Mouse (Mus musculus): Measurements from ENCODE around the gene Isca2. TPM values are rescaled to one million over a fixed set of nuclear protein-coding genes. Genes with fewer than 3 reads are reported as not detected.

The Isca2 gene
- polyA plus RNA-seq, 1 experiment from 2014 or later: 142 TPM

DNA sequence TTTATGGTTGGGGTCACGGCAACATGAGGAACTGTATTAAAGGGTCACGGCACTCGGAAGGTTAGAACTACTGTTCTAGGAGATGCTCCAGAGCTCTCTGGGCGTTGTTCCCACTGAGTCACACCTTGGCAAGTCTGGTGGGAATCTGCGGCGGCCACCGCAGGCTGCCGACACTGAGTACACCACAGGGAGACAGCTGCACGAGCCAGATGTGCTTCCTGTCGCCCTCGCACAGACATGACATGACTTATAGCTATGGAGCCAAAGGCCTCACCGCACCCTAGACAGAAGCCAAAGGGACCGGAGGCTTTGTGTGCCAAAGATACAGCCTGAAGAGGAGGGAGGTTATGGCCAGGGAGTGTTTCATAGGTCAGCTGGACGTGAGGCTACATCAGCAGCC, 22.4 kb upstream of the Isca2 start:
- no peak overlapping the region for H3K9ac ChIP-seq (ENCODE audit: low read depth, low read length)
- H3K4me3 ChIP-seq (ENCODE audit: low read length): no peak overlapping the region
- H3K4me1 ChIP-seq (ENCODE audit: control insufficient read depth, insufficient read depth, low read depth, low read length): peaks cover 17% of the 10 kb centered on the region
- H3K4me2 ChIP-seq (ENCODE audit: low read length): no peak overlapping the region
- no peak overlapping the region for H3K27ac ChIP-seq (ENCODE audit: low read depth, low read length)
- no peak for ATAC-seq
- no peaks in the 10 kb centered on the region for H3K9me3 ChIP-seq (ENCODE audit: control insufficient read depth, low read length)
- WGBS: 55% methylated on average over 14 of the region's 14 CpGs
- no peaks in the 10 kb centered on the region for H3K27me3 ChIP-seq (replicated peaks; ENCODE audit: control insufficient read depth, insufficient read depth, low read length)
- H3K36me3 ChIP-seq (ENCODE audit: control insufficient read depth, insufficient read depth, low read length): no peaks in the 10 kb centered on the region

DNA sequence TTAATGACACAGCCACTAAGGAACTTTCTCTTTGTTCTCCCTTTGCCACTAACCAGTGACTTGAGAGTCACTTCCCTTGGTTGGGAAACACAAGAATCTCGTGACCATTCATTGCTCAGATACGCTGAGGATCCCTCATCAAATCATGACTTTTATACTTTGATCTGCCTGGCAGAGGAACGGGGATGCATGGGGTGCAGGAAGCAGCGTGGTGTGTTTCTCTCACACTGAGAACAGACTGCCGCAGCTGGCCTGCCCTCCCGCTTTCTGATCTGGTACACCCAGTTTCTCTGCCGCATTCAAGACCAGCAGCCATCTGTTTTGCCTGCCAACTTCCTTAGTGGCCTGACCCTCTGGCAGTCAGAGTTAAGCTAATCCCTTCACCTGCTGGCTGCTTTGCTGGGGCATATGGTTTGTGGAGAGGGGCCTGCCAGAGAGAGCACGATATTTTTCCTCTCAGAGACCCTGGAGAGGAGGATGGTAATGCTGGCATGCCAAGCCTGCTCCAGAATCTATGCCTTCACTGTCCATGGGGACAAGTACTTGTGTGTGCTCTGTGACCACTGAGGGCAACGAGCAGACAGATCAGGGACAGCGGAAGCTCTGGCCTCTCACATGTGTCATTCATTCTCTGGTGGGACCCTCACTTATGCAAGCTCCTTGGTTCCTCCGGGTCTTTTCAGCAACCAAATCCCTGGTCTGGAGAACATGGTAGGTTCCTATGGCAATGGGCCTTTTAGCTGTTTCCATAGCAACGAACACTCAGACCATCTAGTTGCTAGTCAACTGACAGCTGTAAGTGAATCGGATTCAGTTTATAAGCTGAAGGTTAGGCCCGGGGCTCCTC, 20.7 kb upstream of the Isca2 start:
- H3K4me2 ChIP-seq (ENCODE audit: low read length): peak overlapping the region; percentile 14
- peak; percentile 77 for ATAC-seq
- no peaks in the 10 kb centered on the region for H3K27me3 ChIP-seq (replicated peaks; ENCODE audit: control insufficient read depth, insufficient read depth, low read length)
- H3K9ac ChIP-seq (ENCODE audit: low read depth, low read length): peak overlapping the region; percentile 38
- H3K4me3 ChIP-seq (ENCODE audit: low read length): no peak overlapping the region
- H3K9me3 ChIP-seq (ENCODE audit: control insufficient read depth, low read length): no peaks in the 10 kb centered on the region
- peaks cover 3% of the 10 kb centered on the region; the same call in 1 of the 2 replicates for H3K36me3 ChIP-seq (ENCODE audit: control insufficient read depth, insufficient read depth, low read length)
- 16% methylated on average over 14 of the region's 14 CpGs for WGBS
- peaks cover 17% of the 10 kb centered on the region for H3K4me1 ChIP-seq (ENCODE audit: control insufficient read depth, insufficient read depth, low read depth, low read length)
- peak overlapping the region; percentile 73 for H3K27ac ChIP-seq (ENCODE audit: low read depth, low read length)

DNA sequence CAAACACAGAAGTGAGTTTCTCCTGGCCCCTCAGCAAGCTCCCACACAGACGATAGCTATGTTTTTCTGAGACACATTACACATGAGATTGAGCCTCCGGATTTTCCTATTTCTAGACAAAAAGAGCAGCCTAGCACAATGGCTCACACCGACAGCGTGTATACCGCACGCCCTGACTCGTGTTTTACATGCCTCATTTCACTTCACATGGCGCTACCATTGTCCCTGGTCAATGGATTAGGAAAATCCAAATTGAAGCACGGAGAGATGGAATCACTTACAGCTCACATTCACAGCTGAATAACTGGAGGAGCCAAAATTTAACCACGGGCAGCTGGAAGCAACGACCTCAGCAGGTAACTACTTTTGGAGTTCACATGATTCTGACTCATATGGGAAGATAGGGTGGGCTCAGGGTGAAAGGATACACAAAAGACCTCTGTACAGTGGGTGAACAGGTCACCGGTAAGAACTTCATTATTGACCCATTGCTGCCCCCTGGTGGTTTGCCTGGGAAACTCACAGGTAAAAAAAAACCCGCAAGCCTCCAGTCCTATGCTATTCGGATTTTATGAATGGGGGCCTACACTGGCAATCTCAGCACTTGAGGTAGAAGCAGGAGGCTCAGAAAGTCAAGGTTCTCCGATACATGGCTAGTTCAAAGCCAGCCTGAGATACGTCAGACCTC, 17.9 kb upstream of the Isca2 start:
- Histone ChIP-seq H3K9me3 (ENCODE audit: control insufficient read depth, low read length) (no peaks in the 10 kb centered on the region), H3K9ac (ENCODE audit: low read depth, low read length) (no peak overlapping the region), H3K4me3 (ENCODE audit: low read length) (no peak overlapping the region), H3K4me2 (ENCODE audit: low read length) (no peak overlapping the region), H3K36me3 (ENCODE audit: control insufficient read depth, insufficient read depth, low read length) (peaks cover 7% of the 10 kb centered on the region; the same call in 1 of the 2 replicates), H3K4me1 (ENCODE audit: control insufficient read depth, insufficient read depth, low read depth, low read length) (peaks cover 17% of the 10 kb centered on the region), H3K27ac (ENCODE audit: low read depth, low read length) (no peak overlapping the region), H3K27me3 (replicated peaks; ENCODE audit: control insufficient read depth, insufficient read depth, low read length) (no peaks in the 10 kb centered on the region)
- 30% methylated on average over 16 of the region's 16 CpGs for WGBS
- ATAC-seq: 0 out of 2 replicates have a peak, but pooled peaks have one; percentile 37

DNA sequence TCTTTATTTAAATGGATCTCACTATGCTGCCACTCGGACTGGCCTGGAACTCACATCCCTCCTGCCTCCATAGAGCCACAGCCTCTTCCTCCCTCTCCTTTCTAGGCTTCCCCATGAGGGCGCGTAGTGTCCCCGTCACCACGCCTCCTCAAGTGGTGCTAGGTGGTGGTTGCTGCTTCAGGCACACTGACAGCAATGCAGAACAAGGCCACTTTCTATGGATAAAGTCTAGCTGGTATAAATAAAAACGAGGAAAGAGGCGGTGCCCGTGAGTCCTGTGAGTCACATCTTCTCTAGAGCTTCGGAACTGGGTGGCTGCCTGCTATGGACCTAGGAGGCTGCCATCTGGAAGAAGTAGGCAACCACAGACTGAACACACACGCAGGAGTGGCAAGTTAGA, 17.0 kb upstream of the Isca2 start:
- peaks cover 9% of the 10 kb centered on the region for H3K36me3 ChIP-seq (ENCODE audit: control insufficient read depth, insufficient read depth, low read length)
- no peak overlapping the region for H3K27ac ChIP-seq (ENCODE audit: low read depth, low read length)
- H3K9me3 ChIP-seq (ENCODE audit: control insufficient read depth, low read length): no peaks in the 10 kb centered on the region
- no peaks in the 10 kb centered on the region for H3K27me3 ChIP-seq (replicated peaks; ENCODE audit: control insufficient read depth, insufficient read depth, low read length)
- 92% methylated on average over 10 of the region's 10 CpGs for WGBS
- H3K4me3 ChIP-seq (ENCODE audit: low read length): no peak overlapping the region
- H3K4me2 ChIP-seq (ENCODE audit: low read length): no peak overlapping the region
- H3K4me1 ChIP-seq (ENCODE audit: control insufficient read depth, insufficient read depth, low read depth, low read length): peaks cover 17% of the 10 kb centered on the region
- no peak overlapping the region for H3K9ac ChIP-seq (ENCODE audit: low read depth, low read length)
- ATAC-seq: no peak

DNA sequence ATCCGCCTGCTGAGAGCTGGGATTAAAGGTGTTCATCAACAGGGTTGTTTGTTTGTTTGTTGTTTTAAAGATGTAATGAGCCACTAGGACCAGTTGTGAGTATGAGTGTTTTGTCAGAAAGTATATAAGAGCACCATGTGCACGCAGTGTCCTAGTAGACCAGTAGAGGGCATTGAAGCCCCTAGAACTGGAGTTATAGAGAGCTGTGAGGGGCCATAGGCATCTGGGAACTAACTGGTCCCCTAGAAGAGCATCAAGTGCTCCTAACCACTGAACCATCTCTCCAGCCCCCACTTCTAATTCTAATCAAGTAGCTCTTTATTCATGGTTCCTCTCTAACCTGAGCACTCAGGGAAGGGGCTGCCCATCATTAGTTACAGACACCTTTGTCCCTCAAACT, 14.0 kb upstream of the Isca2 start:
- peaks cover 17% of the 10 kb centered on the region for H3K36me3 ChIP-seq (ENCODE audit: control insufficient read depth, insufficient read depth, low read length)
- WGBS: 76% methylated on average over 2 of the region's 2 CpGs

DNA sequence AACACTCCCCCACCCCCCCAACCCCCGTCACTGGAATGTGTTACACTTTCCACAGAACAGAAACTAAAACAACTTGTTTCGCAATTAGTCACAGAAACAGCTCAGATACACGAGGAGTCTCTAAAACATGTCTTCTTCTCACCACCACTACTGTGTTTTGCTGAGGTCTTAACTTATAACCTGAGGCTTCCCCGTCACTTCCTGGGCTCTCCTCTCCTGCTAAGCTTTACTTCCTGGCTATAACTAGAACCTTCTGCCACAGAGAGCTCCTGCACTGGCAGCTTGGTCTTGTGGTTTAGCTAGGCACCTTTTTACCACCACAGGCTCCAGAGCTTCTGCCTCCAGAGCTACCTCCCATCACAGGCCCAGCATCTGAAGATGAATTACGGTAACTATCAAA, 10.5 kb upstream of the Isca2 start:
- H3K4me2 ChIP-seq (ENCODE audit: low read length): no peak overlapping the region
- H3K36me3 ChIP-seq (ENCODE audit: control insufficient read depth, insufficient read depth, low read length): peaks cover 17% of the 10 kb centered on the region
- ATAC-seq: no peak
- H3K27me3 ChIP-seq (replicated peaks; ENCODE audit: control insufficient read depth, insufficient read depth, low read length): no peaks in the 10 kb centered on the region
- no peaks in the 10 kb centered on the region for H3K4me1 ChIP-seq (ENCODE audit: control insufficient read depth, insufficient read depth, low read depth, low read length)
- 85% methylated on average over 5 of the region's 5 CpGs for WGBS
- H3K9me3 ChIP-seq (ENCODE audit: control insufficient read depth, low read length): no peaks in the 10 kb centered on the region
- no peak overlapping the region for H3K4me3 ChIP-seq (ENCODE audit: low read length)
- H3K9ac ChIP-seq (ENCODE audit: low read depth, low read length): no peak overlapping the region
- no peak overlapping the region for H3K27ac ChIP-seq (ENCODE audit: low read depth, low read length)

More for the DNA sequence above, 14.0 kb upstream of the Isca2 start:
- Histone ChIP-seq H3K4me2 (ENCODE audit: low read length) (no peak overlapping the region), H3K27me3 (replicated peaks; ENCODE audit: control insufficient read depth, insufficient read depth, low read length) (no peaks in the 10 kb centered on the region), H3K4me3 (ENCODE audit: low read length) (no peak overlapping the region), H3K9me3 (ENCODE audit: control insufficient read depth, low read length) (no peaks in the 10 kb centered on the region), H3K4me1 (ENCODE audit: control insufficient read depth, insufficient read depth, low read depth, low read length) (no peaks in the 10 kb centered on the region; the same call in 1 of the 2 replicates), H3K27ac (ENCODE audit: low read depth, low read length) (no peak overlapping the region), H3K9ac (ENCODE audit: low read depth, low read length) (no peak overlapping the region)
- ATAC-seq: no peak

DNA sequence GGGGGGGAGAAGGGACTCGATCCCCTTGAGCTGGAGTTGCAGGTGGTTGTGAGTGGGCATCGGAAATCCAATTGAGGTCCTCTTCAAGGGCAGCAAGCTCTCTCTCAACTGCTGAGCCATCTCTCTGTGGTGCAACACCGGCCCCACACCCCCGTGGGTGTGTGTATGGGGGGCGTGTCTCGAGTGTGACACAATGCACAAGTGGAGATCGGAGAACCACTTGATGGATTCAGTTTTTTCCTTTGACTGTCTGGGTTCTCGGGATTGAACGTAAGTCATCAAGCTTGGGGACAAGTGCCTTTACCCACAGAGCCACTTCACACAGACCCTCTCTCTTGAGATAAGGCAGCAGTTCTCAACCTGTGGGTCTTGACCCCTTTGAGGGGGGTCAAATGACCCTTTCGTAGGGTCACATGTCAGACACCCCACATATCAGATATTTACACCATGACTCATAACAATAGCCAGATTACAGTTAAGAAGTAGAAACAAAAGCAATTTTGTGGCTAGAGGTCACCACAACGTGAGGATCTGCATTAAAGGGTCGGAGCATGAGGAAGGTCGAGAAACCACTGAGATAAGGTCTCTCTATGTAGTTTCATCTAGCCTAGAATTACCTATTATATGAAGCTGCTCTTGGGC, 9.4 kb upstream of the Isca2 start:
- no peaks in the 10 kb centered on the region for H3K27me3 ChIP-seq (replicated peaks; ENCODE audit: control insufficient read depth, insufficient read depth, low read length)
- no peak for ATAC-seq
- no peak overlapping the region for H3K4me3 ChIP-seq (ENCODE audit: low read length)
- no peak overlapping the region for H3K27ac ChIP-seq (ENCODE audit: low read depth, low read length)
- 95% methylated on average over 13 of the region's 13 CpGs for WGBS
- no peak overlapping the region for H3K9ac ChIP-seq (ENCODE audit: low read depth, low read length)
- no peaks in the 10 kb centered on the region for H3K9me3 ChIP-seq (ENCODE audit: control insufficient read depth, low read length)
- no peak overlapping the region for H3K4me2 ChIP-seq (ENCODE audit: low read length)
- H3K4me1 ChIP-seq (ENCODE audit: control insufficient read depth, insufficient read depth, low read depth, low read length): no peaks in the 10 kb centered on the region
- H3K36me3 ChIP-seq (ENCODE audit: control insufficient read depth, insufficient read depth, low read length): peaks cover 14% of the 10 kb centered on the region

DNA sequence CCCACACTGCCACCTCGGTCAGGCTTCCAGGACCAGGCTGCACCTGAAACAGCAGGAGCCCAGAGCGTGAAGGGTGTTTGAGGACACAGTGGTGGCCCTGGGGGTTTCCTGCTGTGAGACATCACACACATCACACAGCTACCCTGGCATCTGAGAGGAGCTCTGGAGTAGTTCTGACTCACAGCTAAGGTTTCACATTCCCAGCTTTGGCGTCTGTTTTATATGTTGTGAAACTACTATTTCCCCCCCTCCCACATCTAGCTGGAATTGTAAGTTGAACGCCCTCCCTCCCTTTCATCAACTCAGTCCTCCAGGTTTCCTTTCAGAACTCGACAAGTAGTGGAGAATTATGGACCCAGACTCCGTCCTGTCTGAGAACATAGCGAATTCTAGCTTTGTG, 8.3 kb upstream of the Isca2 start:
- 91% methylated on average over 7 of the region's 7 CpGs for WGBS
- no peaks in the 10 kb centered on the region for H3K4me1 ChIP-seq (ENCODE audit: control insufficient read depth, insufficient read depth, low read depth, low read length)
- no peak for ATAC-seq
- H3K27me3 ChIP-seq (replicated peaks; ENCODE audit: control insufficient read depth, insufficient read depth, low read length): no peaks in the 10 kb centered on the region
- no peak overlapping the region for H3K9ac ChIP-seq (ENCODE audit: low read depth, low read length)
- no peak overlapping the region for H3K4me3 ChIP-seq (ENCODE audit: low read length)
- no peak overlapping the region for H3K27ac ChIP-seq (ENCODE audit: low read depth, low read length)
- no peaks in the 10 kb centered on the region for H3K9me3 ChIP-seq (ENCODE audit: control insufficient read depth, low read length)
- H3K36me3 ChIP-seq (ENCODE audit: control insufficient read depth, insufficient read depth, low read length): peaks cover 13% of the 10 kb centered on the region
- no peak overlapping the region for H3K4me2 ChIP-seq (ENCODE audit: low read length)

DNA sequence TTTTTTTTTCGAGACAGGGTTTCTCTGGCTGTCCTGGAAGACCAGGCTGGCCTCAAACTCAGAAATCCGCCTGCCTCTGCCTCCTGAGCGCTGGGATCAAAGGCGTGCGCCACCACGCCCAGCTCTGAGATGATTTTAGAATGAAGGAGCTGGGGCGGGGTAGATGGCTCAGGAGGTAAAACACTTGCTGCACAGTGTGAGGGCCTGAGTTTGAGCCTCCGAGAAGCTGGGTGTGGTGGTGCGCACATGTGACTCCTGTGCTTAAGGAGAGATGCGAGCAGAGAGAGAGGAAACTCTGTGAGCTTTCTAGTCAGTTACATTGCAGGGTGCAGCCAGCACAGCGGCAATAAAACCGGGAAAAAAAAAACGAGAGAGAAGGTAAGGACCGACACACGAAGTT, 7.5 kb upstream of the Isca2 start:
- WGBS: 96% methylated on average over 15 of the region's 15 CpGs
- Histone ChIP-seq H3K4me3 (ENCODE audit: low read length) (no peak overlapping the region), H3K27ac (ENCODE audit: low read depth, low read length) (no peak overlapping the region), H3K4me2 (ENCODE audit: low read length) (no peak overlapping the region), H3K9me3 (ENCODE audit: control insufficient read depth, low read length) (no peaks in the 10 kb centered on the region), H3K4me1 (ENCODE audit: control insufficient read depth, insufficient read depth, low read depth, low read length) (no peaks in the 10 kb centered on the region), H3K9ac (ENCODE audit: low read depth, low read length) (no peak overlapping the region), H3K36me3 (ENCODE audit: control insufficient read depth, insufficient read depth, low read length) (peaks cover 11% of the 10 kb centered on the region), H3K27me3 (replicated peaks; ENCODE audit: control insufficient read depth, insufficient read depth, low read length) (no peaks in the 10 kb centered on the region)
- no peak for ATAC-seq

All from hindbrain, embryonic 16.5 days (tissue).